Mouse (Mus musculus): Measurements from ENCODE around the gene Mepce. TPM values are rescaled to one million over a fixed set of nuclear protein-coding genes. Genes with fewer than 3 reads are reported as not detected.
"Not testable (repeated sequence)": the region's sequence is repeated elsewhere in the genome, so short reads cannot be mapped to it uniquely, and the experiment has no call there.

The Mepce gene
- total RNA-seq, 2 experiments from 2014 or later, result 8.9 to 50.7 TPM

DNA sequence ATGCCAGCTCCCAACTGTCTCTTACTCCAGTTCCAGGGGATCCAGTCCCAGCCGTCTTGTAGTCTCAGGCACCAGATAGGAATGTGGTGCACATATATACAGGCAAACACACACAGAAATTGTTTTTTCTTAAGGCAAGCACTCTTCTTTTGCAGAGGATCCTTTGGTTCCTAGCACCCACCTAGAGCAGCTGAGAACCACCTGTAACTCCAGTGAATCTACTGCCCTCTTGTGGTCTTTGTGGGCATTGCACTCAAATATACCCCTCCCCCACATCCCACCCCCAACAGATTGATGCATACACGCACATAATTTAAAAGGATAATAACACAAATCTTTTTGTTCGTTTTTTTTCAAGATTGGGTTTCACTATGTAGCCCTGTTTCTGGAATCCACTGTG is 21.2 kb downstream of the Mepce start:
- ATAC-seq (replicated peaks; ENCODE audit: low FRiP score, poor library complexity, severe bottlenecking), result no peak

DNA sequence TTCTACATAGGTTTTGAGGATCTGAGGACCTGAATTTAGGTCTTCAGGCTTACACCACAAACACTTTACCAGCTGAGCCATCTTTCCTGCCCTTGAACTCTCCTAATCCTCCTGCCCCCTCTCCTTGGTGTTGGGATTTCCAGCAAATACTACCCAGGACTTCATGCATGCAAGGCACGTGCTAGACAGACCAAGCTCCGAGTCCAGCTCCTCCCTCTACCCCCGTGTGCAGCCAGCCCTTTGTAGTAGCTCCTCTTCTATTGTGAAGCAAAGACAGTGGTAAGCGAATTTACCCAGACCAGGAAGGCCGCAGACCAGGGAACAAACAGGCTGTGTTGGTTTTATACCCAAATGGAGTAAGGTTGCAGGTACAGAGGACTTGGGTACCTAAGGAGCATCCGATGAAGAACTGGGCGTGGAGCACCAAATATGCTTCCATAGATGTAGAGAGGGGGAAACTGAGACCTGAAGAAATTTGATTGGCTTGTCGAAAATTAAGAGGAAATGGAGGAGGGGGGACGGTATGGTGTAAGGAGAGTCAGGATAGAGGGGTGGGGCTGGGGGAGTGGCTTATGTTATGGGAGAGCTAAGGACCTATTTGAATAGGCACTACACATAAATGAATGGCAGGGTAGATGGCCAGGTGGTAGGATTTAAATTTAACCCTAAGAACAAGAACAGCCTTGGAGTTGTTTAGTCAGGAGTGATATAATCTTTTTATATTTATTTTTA is 22.7 kb downstream of the Mepce start:
- no peak for ATAC-seq (replicated peaks; ENCODE audit: low FRiP score, poor library complexity, severe bottlenecking)

DNA sequence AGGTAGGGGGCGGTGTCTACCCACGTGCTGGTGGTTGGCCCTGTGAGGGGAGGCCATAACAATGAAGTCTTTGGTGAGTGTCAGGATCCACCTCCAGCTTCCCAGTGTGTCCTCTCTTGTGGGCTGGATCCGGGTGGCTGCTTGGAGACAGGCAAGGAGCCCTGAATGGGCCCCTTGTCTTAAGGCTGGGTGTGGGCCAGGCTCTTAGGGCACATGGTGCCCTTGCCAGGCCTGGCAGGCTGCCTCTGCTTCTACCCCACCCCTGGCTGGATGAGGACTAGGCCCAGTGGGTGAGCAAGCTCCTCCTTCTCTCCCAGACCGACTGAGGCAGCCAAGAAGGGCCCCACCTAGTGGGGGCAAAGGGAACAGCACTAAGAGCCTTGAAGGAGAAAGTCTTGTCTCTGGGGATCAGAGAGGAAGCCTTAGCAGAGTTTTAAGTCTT is 27.5 kb downstream of the Mepce start:
- ATAC-seq (replicated peaks; ENCODE audit: low FRiP score, poor library complexity, severe bottlenecking), result peak; percentile 87

DNA sequence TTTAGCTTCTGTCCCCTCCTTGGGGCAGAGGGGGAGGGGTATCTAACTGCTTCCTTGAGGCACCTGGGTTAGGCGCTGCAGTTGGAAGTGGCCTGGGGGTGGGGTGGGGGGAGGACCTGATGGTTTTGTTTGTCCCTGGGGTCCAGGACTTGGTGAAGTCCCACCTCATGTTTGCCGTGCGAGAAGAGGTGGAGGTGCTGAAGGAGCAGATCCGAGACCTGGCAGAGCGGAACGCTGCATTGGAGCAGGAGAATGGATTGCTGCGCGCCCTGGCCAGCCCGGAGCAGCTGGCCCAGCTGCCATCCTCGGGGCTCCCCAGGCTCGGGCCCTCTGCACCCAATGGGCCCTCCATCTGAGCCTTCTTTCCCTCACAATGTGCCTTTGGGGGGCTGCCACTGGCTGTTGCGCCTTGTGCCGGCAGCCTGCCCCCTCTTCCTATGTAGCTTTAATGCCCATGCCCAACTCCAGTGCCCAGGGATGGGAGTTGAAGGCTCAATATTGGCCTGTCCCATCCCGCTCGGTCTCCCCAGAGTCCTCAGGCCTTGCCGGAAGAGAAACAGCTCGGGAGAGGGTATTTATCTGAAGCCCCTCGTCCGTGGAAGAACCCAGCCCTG is 28.4 kb downstream of the Mepce start:
- no peak for ATAC-seq (replicated peaks; ENCODE audit: low FRiP score, poor library complexity, severe bottlenecking)

DNA sequence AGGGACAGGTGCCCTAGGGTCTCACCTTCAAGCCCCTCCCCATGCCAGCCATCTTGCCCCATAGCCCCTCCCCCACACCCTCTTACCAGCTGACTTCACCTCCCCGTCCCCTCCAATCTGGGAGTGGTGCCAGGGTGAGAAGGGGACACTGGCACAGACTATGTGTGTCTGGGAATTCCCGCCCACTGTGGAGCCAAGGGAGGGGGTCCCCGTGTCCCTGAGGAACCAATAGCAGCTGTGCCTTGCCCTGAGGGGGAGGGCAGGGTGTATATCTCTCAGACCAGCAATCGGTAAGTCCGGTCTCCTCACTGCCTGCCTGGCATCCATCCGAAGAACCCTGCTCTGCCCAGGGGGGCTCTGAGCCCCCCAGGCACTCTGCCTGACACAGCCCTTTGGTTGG is 29.6 kb downstream of the Mepce start:
- ATAC-seq (replicated peaks; ENCODE audit: low FRiP score, poor library complexity, severe bottlenecking), result no peak

DNA sequence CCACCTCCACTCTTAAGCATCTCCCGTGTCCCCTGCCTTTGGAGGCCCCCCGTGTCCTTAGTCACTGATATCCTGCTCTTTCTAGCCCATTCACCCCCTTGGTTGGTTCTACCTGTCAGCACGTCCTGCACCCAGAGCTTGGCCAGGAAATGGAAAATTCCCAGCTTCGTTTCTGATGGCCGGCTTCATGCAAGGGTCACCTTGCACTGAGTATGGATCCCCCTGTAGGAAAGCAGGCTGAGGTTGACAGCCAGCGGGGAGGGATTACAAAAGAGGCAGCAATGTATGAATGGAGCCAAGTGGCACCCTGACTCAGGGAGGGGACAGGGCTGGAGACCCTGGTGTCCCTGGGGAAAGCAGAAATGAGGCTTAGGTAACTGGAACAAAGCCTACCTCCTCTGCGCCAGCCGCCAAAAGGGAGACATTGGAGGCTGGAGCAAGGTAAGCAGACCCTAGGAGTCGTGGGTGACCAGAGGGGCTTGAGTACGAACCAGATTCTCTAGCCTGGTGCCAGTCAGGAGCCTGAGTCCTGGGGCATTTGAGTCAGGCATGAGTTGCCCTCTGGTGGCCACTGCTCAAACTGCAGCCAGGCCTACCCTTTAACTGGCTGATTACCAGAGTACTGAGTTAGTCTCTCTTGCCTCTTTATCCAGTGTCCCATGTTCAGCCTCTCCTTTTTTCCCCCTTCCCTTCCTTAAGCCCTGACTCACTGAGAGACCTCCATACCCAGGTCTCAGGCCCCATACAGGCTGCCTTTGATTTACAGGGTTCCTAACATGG is 30.4 kb downstream of the Mepce start:
- peak; percentile 77 for ATAC-seq (replicated peaks; ENCODE audit: low FRiP score, poor library complexity, severe bottlenecking)

DNA sequence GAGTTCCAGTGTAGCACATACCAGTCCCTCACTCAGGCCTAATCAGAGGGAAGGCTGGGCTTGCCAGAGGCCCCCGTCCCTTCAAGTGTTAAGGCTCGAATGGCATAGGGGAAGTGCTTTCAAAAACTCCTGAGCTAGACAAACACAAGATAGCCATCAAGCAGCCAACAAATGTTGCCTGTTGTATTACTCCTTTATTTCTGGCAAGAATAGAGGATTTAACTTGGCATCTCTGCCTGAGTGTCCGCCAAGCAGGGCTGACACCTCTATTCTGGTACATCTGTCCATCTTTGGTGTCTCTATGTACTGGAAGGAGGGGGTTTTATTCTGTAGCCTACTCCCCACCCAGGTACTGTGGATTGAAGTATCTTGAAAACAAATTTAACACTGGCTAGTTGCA is 31.3 kb downstream of the Mepce start:
- no peak for ATAC-seq (replicated peaks; ENCODE audit: low FRiP score, poor library complexity, severe bottlenecking)

DNA sequence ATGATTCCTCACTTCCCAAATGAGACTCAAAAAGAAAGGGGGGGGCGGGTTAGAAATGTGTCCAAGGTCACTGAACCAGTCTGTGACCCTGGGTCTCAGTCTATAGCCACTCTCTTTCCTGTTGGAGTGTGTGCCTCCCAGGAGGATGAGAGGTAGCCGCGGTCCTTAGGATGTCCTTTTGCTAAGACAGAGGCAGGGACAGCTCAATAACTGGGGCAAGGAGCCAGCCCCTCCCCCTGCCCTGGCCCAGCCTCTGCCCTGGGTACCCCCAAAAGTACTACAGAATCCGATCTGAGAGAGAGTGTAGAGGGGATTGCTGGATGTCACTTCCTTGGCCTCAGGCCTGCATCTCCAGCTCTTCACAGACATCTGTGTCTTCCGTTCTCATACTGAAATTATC is 32.0 kb downstream of the Mepce start:
- ATAC-seq (replicated peaks; ENCODE audit: low FRiP score, poor library complexity, severe bottlenecking), result no peak

DNA sequence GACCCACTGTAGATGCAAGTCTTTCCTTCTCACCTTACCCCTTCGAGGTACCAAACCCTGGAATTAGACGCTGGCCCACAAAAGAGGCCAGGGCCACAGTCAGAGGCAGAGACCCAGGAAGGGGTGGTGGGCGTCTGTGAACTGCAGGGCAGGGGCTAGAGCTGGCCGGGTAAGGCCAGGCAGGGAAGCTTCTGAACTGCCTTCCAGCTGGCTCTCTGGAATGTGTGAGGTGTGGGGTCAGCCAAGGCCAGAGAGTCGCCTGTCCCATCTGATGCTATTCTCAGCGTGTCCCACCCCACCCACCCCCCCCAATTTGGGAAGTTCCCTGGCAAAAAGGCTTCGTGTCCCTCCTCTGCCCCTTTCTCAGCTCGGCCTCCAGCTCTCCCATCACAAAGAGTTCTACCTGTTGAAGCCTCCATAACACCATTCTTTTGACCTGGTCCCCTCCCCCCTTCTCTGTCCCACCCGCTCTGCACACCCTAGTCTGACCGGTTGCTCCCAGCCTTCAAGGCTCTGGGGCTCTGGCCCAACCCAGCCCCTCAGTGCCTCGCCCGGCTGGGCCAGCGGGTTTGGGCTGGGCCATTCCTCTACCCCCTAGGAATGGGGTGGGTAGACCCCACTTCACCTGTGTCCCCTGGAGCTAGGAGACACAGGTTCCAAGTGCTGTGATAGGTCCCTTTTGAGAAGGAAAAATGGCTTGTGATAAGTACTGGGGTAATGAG is 34.2 kb downstream of the Mepce start:
- no peak for ATAC-seq (replicated peaks; ENCODE audit: low FRiP score, poor library complexity, severe bottlenecking)

DNA sequence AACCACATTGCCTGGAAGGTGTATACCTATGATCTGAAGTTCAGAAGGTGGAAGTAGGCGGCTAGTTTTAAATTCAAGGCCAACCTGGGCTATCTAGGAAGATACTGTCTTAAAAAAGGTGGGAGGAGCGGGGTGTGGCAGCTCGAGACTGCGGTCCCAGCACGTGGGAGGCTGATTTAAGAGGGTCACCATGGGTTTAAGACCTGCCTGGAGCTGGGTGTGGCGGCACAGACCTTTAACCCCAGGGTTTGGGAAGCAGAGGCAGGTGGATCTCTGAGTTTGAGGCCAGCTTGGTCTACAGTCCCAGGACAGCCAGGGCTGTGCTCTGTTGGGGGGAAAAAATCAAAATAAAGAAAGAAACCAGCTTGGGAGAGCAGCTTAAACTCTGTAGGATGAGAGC is 35.5 kb downstream of the Mepce start:
- no peak for ATAC-seq (replicated peaks; ENCODE audit: low FRiP score, poor library complexity, severe bottlenecking)

DNA sequence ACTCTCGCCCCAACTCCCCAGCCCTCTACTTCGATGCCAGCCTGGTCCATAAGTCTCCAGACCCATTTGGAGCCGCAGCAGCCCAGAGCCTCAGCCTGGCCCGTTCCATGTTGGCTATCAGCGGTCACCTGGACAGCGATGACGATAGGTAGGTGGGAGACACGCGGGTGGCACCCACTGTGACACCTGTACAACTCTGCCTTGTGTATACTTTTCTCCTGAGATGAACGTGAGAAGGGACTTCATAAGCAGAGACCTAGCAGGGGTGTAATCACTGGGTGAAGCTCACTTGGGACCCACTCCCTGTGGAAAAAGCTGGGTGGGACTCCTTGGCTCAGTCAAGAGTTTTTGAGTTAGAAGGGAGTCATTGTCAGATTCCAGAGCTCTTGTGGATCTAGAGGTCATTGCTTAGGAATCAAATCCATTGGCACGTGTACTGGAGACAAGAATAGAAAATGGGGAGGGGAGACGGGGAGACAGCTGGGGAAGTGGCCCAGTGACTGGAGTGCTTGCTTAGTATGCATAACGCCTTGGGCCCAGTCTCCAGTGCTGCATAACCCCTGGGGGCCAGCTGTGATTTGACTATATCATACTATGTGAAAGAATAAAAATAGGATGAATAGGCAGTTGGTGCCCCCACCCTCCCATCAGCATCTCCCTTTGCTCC is 36.1 kb downstream of the Mepce start:
- ATAC-seq (replicated peaks; ENCODE audit: low FRiP score, poor library complexity, severe bottlenecking), result no peak

DNA sequence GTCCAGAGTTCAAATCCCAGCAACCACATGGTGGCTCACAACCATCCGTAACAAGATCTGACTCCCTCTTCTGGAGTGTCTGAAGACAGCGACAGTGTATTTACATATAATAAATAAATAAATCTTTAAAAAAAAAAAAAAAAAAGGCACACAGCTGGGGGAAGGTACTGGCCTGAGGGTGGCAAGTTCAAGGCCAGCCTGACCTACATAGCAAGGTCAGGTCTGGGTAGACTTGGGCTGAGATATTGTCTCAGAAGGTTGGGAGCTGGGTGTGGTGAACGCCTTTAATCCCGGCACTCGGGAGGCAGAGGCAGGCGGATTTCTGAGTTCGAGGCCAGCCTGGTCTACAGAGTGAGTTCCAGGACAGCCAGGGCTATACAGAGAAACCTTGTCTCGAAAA is 37.2 kb downstream of the Mepce start:
- not testable (repeated sequence) for ATAC-seq (replicated peaks; ENCODE audit: low FRiP score, poor library complexity, severe bottlenecking)

DNA sequence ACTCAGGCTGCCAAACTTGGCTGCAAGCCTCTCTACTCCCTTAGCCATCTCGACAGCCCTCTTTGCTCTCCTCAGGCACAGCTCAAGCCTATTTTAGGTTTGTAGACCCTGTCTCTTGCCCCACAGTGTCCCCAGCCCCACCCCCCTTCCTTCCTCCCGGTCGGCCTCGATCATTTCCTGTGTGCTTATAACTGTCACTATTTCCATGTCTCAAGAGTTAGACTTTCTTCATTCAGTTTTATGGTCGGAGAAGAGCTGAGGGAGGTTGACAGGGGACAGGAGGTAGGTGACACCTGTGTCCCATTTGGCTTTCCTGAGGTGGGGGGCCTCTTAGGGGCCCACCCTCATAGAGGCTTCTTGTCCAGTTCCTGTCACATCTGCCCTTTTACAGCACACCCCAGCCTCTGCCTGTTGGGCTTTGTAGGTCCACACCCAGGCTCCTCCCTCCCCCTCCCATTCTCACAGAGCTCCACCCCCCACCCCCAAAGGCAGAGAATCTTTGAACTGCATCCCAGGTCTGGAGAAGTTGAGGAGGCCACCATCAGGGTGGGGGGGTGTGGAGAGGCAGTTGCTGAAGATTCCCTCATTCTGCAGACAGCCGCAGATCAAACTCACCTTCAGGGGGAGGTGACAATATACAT is 38.1 kb downstream of the Mepce start:
- ATAC-seq (replicated peaks; ENCODE audit: low FRiP score, poor library complexity, severe bottlenecking), result no peak

DNA sequence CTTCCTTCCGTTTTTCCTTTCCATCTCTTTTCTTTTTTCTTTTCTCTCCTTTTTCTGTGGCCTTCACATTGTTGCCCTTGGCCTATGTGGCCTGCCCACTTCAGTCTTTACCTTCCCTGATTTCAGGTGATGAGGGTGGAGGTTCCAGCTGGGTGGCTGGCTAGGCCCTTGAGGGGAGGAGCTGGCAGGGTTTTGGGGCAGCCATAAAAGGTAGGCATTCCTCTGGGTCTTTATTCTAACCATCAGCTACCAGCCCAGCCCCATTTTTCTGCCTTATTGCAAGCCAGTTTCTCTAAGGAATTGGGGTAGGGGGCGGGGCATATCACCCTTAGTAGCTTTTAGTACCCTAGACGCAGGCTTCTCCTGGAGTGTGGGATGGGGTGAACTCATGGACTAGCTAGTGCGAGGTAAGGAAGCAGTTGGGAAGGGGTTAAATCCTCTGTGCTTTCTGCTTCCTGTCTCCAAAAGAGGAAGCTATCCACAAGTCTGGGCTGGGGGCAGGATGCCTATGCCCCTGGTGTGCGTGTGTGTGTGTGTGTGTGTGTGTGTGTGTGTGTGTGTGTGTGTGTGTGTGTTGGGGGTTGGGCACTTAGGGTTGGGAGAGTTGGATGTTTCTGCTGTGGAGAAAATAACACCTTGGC is 39.2 kb downstream of the Mepce start:
- ATAC-seq (replicated peaks; ENCODE audit: low FRiP score, poor library complexity, severe bottlenecking), result no peak

DNA sequence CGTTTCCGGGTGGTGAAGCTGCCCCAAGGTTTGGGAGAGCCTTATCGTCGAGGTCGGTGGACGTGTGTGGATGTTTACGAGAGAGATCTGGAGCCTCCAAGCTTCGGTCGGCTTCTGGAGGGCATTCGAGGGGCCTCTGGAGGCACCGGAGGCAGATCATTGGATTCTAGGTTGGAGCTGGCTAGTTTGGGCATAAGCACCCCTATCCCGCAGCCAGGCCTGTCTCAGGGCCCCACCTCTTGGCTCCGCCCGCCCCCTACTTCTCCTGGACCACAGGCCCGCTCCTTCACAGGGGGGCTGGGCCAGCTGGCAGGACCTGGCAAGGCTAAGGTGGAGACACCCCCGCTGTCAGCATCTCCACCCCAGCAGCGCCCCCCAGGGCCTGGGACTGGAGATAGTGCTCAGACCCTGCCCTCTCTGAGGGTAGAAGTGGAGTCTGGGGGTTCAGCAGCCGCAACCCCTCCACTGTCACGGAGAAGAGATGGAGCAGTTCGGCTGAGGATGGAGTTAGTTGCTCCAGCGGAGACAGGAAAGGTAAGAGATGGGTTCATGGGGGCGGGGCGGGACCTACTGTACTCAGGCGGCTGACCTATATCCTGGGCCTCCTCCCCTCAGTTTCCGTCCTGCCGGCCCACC is 40.0 kb downstream of the Mepce start:
- peak; percentile 53 for ATAC-seq (replicated peaks; ENCODE audit: low FRiP score, poor library complexity, severe bottlenecking)

DNA sequence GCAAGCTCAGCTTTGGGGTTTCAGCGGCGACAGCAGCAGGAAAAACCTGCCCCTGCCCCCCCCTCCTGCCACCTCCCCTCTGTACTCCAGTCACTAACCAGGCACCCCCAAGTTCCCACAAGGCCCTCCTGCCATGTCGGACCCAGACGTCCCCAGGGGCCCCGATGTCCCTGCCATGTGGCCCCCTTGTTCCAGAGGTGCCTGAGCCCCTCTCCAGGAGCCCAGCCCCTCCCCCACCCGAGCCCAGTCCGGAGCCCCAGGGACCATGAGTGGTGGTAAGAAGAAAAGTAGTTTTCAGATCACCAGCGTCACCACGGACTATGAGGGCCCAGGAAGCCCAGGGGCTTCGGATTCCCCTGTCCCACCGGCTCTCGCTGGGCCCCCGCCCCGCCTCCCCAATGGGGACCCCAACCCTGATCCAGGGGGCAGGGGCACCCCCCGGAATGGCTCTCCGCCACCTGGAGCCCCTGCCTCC is 40.6 kb downstream of the Mepce start:
- no peak for ATAC-seq (replicated peaks; ENCODE audit: low FRiP score, poor library complexity, severe bottlenecking)

DNA sequence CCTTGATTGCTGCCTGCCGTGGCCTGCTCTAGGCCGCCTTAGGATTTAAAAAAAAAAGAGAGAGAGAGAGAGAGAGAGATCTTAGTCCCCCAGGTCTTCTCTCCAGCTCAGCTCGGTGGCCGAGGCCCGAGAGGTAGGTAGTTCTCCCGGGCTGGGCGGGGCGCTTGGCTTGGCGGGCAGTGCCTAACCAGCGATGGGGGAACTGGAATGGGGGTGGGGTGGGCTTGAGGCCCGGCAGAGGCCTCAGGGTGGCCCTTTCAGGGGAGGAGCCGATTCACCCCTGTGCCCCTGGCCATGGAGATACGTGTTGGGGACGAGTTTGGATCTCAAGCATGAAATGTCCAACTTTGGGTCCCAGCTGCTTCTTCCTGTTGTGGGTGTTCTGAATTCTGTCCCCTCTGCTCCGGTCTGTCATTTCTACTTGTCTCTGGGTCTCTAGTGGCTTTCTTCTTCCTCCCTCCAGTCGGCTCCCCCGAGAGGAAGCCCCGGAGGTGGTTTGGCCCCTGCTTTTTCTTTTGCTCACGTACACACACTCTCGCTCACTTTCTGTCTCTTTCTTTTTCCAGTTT is 41.1 kb downstream of the Mepce start:
- peak; percentile 55 for ATAC-seq (replicated peaks; ENCODE audit: low FRiP score, poor library complexity, severe bottlenecking)

Data from erythroid progenitor cell, adult 5-6 weeks (primary cell).